Mouse (Mus musculus) hindbrain, embryonic 11.5 days (tissue): ENCODE measurements around the gene Polr2j. TPM values are rescaled to one million over a fixed set of nuclear protein-coding genes. Genes with fewer than 3 reads are reported as not detected.
A peak's percentile ranks its signal among the peaks of the same experiment; 100 is the strongest.
"Not testable (repeated sequence)": the region's sequence is repeated elsewhere in the genome, so short reads cannot be mapped to it uniquely, and the experiment has no call there.

ENCODE experiments used
- ATAC-seq: fragments of 200-750 bp; cut with Nextera tagmentation; 2 replicates; pipeline ENCODE4 v1.8.0; 2017; ENCODE audit warnings: mild to moderate bottlenecking, moderate TSS enrichment, moderate library complexity; ENCODE audit not compliant: low FRiP score
- DNase-seq: peaks from one replicate; pipeline ENCODE4 v3.0.0-alpha.2; 2015; ENCODE audit warnings: low spot score
- H3K27ac ChIP-seq: fragments of 300-500 bp; sonication (generic); 2 replicates; pipeline ENCODE4 v1.5.1; 2014; ENCODE audit warnings: mild to moderate bottlenecking, low read depth, low read length
- H3K27me3 ChIP-seq: fragments of 300-500 bp; sonication (generic); 2 replicates; pipeline ENCODE4 v1.6.1; 2014; ENCODE audit warnings: mild to moderate bottlenecking, low read length, moderate library complexity, mixed read lengths; ENCODE audit not compliant: control insufficient read depth, insufficient read depth
- H3K36me3 ChIP-seq: fragments of 300-500 bp; sonication (generic); 2 replicates; pipeline ENCODE4 v1.6.1; 2014; ENCODE audit warnings: mild to moderate bottlenecking, low read length, moderate library complexity, mixed read lengths; ENCODE audit not compliant: control insufficient read depth, insufficient read depth
- H3K4me1 ChIP-seq: fragments of 300-500 bp; sonication (generic); replicated peaks from 2 replicates; pipeline ENCODE4 v1.6.1; 2014; ENCODE audit warnings: low read length, mixed read lengths; ENCODE audit not compliant: control insufficient read depth, insufficient read depth
- H3K4me2 ChIP-seq: fragments of 300-500 bp; sonication (generic); replicated peaks from 2 replicates; pipeline ENCODE4 v1.6.1; 2014; ENCODE audit warnings: mild to moderate bottlenecking, low read depth, low read length
- H3K4me3 ChIP-seq: fragments of 300-500 bp; sonication (generic); 2 replicates; pipeline ENCODE4 v1.5.1; 2014; ENCODE audit warnings: low read depth, low read length
- H3K9ac ChIP-seq: fragments of 300-500 bp; sonication (generic); 2 replicates; pipeline ENCODE4 v1.6.1; 2014; ENCODE audit warnings: low read depth, low read length
- H3K9me3 ChIP-seq: fragments of 300-500 bp; sonication (generic); 2 replicates; pipeline ENCODE4 v1.6.1; 2016; ENCODE audit warnings: low read length; ENCODE audit not compliant: control insufficient read depth
- WGBS: fragments of 180-500 bp; shearing (Covaris S2); extraction: QIAGEN DNeasy Blood & Tissue Kit; methylation state at CpG from one replicate; pipeline ENCODE4 v1.1.7; 2014; 5-methylcytosine and 5-hydroxymethylcytosine counted together
- polyA plus RNA-seq: library from polyadenylated mRNA; unstranded; fragments of >200 nt; fragmentation: Nextera tagmentation; extraction: Ambion mirVana; gene quantifications from 2 replicates; pipeline ENCODE4 v1.2.1, GENCODE M21; 2014

Gene Polr2j
- polyA plus RNA-seq, 1 experiment from 2014 or later, result 238 TPM

GRCm38 (mm10) chr5:136095089-136095488, 21.3 kb upstream of the Polr2j start:
- Histone ChIP-seq H3K4me1 (no peaks in the 10 kb centered on the region), H3K4me3 (no peak overlapping the region), H3K9ac (no peak overlapping the region), H3K27me3 (no peaks in the 10 kb centered on the region), H3K27ac (no peak overlapping the region), H3K36me3 (no peaks in the 10 kb centered on the region), H3K9me3 (no peaks in the 10 kb centered on the region), H3K4me2 (no peak overlapping the region)
- WGBS, result 76% methylated on average over 7 of the region's 7 CpGs
- ATAC-seq (no peak), DNase-seq (no peak)

- Histone ChIP-seq H3K27me3 (peaks cover 11% of the 10 kb centered on the region), H3K4me3 (no peak overlapping the region), H3K27ac (no peak overlapping the region), H3K9ac (no peak overlapping the region), H3K4me2 (no peak overlapping the region), H3K36me3 (no peaks in the 10 kb centered on the region), H3K4me1 (peaks cover 4% of the 10 kb centered on the region; the same call in 1 of the 2 replicates), H3K9me3 (no peaks in the 10 kb centered on the region)
- 77% methylated on average over 10 of the region's 10 CpGs for WGBS
- ATAC-seq, result no peak
- no peak for DNase-seq
Observed at GRCm38 (mm10) chr5:136098536-136098935, 17.9 kb upstream of the Polr2j start.

- H3K9me3 ChIP-seq, result no peaks in the 10 kb centered on the region
- H3K27me3 ChIP-seq, result peaks cover 11% of the 10 kb centered on the region
- 7% methylated on average over 41 of the region's 41 CpGs for WGBS
- ATAC-seq (peak; percentile 80), DNase-seq (peak; percentile 89)
- H3K4me1 ChIP-seq, result peaks cover 4% of the 10 kb centered on the region; the same call in 1 of the 2 replicates
- H3K9ac ChIP-seq, result peak overlapping the region; percentile 40; the same call in 1 of the 2 replicates
- peak overlapping the region; percentile 27 for H3K4me3 ChIP-seq
- no peak overlapping the region for H3K27ac ChIP-seq
- peak overlapping the region; percentile 44 for H3K4me2 ChIP-seq
- no peaks in the 10 kb centered on the region for H3K36me3 ChIP-seq
Observed at GRCm38 (mm10) chr5:136102099-136102820, 14.2 kb upstream of the Polr2j start.

GRCm38 (mm10) chr5:136104511-136104910, 11.9 kb upstream of the Polr2j start:
- H3K9ac ChIP-seq, result no peak overlapping the region
- H3K27me3 ChIP-seq, result peaks cover 11% of the 10 kb centered on the region
- WGBS, result 82% methylated on average over 5 of the region's 5 CpGs
- H3K36me3 ChIP-seq, result no peaks in the 10 kb centered on the region
- peak; percentile 49 for DNase-seq
- H3K9me3 ChIP-seq, result no peaks in the 10 kb centered on the region
- H3K4me1 ChIP-seq, result peaks cover 4% of the 10 kb centered on the region; the same call in 1 of the 2 replicates
- no peak overlapping the region for H3K27ac ChIP-seq
- no peak overlapping the region for H3K4me2 ChIP-seq
- no peak overlapping the region for H3K4me3 ChIP-seq
- ATAC-seq, result no peak

GRCm38 (mm10) chr5:136108486-136108885, 7.9 kb upstream of the Polr2j start:
- DNase-seq, result no peak
- WGBS, result 60% methylated on average over 2 of the region's 2 CpGs
- Histone ChIP-seq H3K9me3 (no peaks in the 10 kb centered on the region), H3K27me3 (no peaks in the 10 kb centered on the region), H3K9ac (no peak overlapping the region), H3K4me3 (no peak overlapping the region), H3K4me1 (no peaks in the 10 kb centered on the region), H3K4me2 (no peak overlapping the region), H3K36me3 (no peaks in the 10 kb centered on the region), H3K27ac (no peak overlapping the region)
- ATAC-seq, result no peak

- no peaks in the 10 kb centered on the region for H3K36me3 ChIP-seq
- H3K27ac ChIP-seq, result no peak overlapping the region
- no peaks in the 10 kb centered on the region for H3K4me1 ChIP-seq
- no peak for ATAC-seq
- 75% methylated on average over 3 of the region's 3 CpGs for WGBS
- H3K4me2 ChIP-seq, result no peak overlapping the region
- no peak for DNase-seq
- H3K4me3 ChIP-seq, result no peak overlapping the region
- no peaks in the 10 kb centered on the region for H3K27me3 ChIP-seq
- H3K9me3 ChIP-seq, result no peaks in the 10 kb centered on the region
- H3K9ac ChIP-seq, result no peak overlapping the region
Observed at GRCm38 (mm10) chr5:136109042-136109441, 7.4 kb upstream of the Polr2j start.

- H3K4me3 ChIP-seq, H3K4me2 ChIP-seq, H3K9me3 ChIP-seq, ATAC-seq, H3K36me3 ChIP-seq, H3K27me3 ChIP-seq, H3K9ac ChIP-seq, DNase-seq, H3K4me1 ChIP-seq, H3K27ac ChIP-seq: not testable (repeated sequence)
- WGBS, result 25% methylated on average over 3 of the region's 4 CpGs
Observed at GRCm38 (mm10) chr5:136113546-136113945, 2.9 kb upstream of the Polr2j start.

GRCm38 (mm10) chr5:136116784-136117112, 317 bp downstream of the Polr2j start:
- 0% methylated on average over 22 of the region's 22 CpGs for WGBS
- Histone ChIP-seq H3K4me1 (peaks cover 5% of the 10 kb centered on the region), H3K4me2 (peak overlapping the region; percentile 78), H3K27ac (0 out of 2 replicates have a peak overlapping the region, but pooled peaks have one; percentile 20), H3K36me3 (peaks cover 4% of the 10 kb centered on the region; the same call in 1 of the 2 replicates), H3K9ac (peak overlapping the region; percentile 80), H3K9me3 (no peaks in the 10 kb centered on the region), H3K27me3 (no peaks in the 10 kb centered on the region), H3K4me3 (peak overlapping the region; percentile 90)
- no peak for DNase-seq
- ATAC-seq, result peak; percentile 70

GRCm38 (mm10) chr5:136122165-136122564, 5.7 kb downstream of the Polr2j start:
- no peak for DNase-seq
- peaks cover 4% of the 10 kb centered on the region for H3K4me1 ChIP-seq
- peaks cover 19% of the 10 kb centered on the region for H3K36me3 ChIP-seq
- WGBS, result 89% methylated on average over 10 of the region's 10 CpGs
- H3K9ac ChIP-seq, result no peak overlapping the region
- H3K4me3 ChIP-seq, result no peak overlapping the region
- H3K27ac ChIP-seq, result no peak overlapping the region
- ATAC-seq, result no peak
- H3K9me3 ChIP-seq, result no peaks in the 10 kb centered on the region
- H3K4me2 ChIP-seq, result no peak overlapping the region
- H3K27me3 ChIP-seq, result no peaks in the 10 kb centered on the region
